Mouse (Mus musculus) megakaryocyte progenitor cell, adult 5-6 weeks (primary cell): ENCODE data around the gene Olfr769. TPM values are rescaled to one million over a fixed set of nuclear protein-coding genes. Genes with fewer than 3 reads are reported as not detected.
A peak's percentile ranks its signal among the peaks of the same experiment; 100 is the strongest.
"Not testable (repeated sequence)": the region's sequence is repeated elsewhere in the genome, so short reads cannot be mapped to it uniquely, and the experiment has no call there.

Experiments
- ATAC-seq: replicated peaks from 2 replicates; pipeline ENCODE4 v1.8.0; 2016; ENCODE audit warnings: mild to moderate bottlenecking, moderate TSS enrichment, inconsistent platforms; ENCODE audit not compliant: poor library complexity
- total RNA-seq, 2 experiments: library from RNA; stranded (forward) in 1 of 2; stranded (reverse) in 1 of 2; fragments of 157-497, 149-512 nt in 1 of 2; fragments of 200-1000 nt in 1 of 2; gene quantifications; 2 replicates each; pipeline versions ENCODE4 v1.2.3 to v1.2.4; 2015 to 2017

The Olfr769 gene
- total RNA-seq (2015) (not detected in 2 replicates), total RNA-seq (2017) (not detected in 2 replicates)

- no peak for ATAC-seq
These were observed at the start of gene Olfr769 for GRCm38 (mm10) chr10:129117761-129118160. Olfr769 (minus strand) TSS chr10:129117861.

GRCm38 (mm10) chr10:129164651-129165050, 47.0 kb upstream of the Olfr769 start, which contains the start of gene Olfr771:
Olfr771 (minus strand) TSS chr10:129164751.
- ATAC-seq = no peak

- ATAC-seq = no peak
These were observed 21.2 kb upstream of the Olfr769 start, which contains the start of gene Olfr770 for GRCm38 (mm10) chr10:129138898-129139297. Olfr770 (minus strand) TSS chr10:129138998.

- ATAC-seq = peak; percentile 53
These were observed 2.5 kb downstream of the Olfr769 start for GRCm38 (mm10) chr10:129115146-129115545.

GRCm38 (mm10) chr10:129101231-129101630, 16.4 kb downstream of the Olfr769 start:
- no peak for ATAC-seq

GRCm38 (mm10) chr10:129099275-129099674, 18.4 kb downstream of the Olfr769 start, which contains the start of gene Olfr768:
Olfr768 (minus strand) TSS chr10:129099375.
- no peak for ATAC-seq

- not testable (repeated sequence) for ATAC-seq
These were observed 34.9 kb downstream of the Olfr769 start, which contains the start of gene Olfr767 for GRCm38 (mm10) chr10:129082810-129083209. Olfr767 (minus strand) TSS chr10:129082910.

- no peak for ATAC-seq
These were observed 48.8 kb downstream of the Olfr769 start, which contains the start of gene Olfr766-ps1 for GRCm38 (mm10) chr10:129068877-129069276. Olfr766-ps1 (minus strand) TSS chr10:129068977.

Other genes with a start within 250 kb of the Olfr769 start
- 0.07 TPM in 1 of 2 replicates, not detected in the other for gene Gdf11, start 226.1 kb downstream of the Olfr769 start, total RNA-seq (2015)
- gene Gdf11, start 226.1 kb downstream of the Olfr769 start, total RNA-seq (2017) = 0.34 TPM in 1 of 2 replicates, not detected in the other
- 210 and 275 TPM in 2 replicates for gene Cd63, start 216.9 kb downstream of the Olfr769 start, total RNA-seq (2015)
- gene Cd63, start 216.9 kb downstream of the Olfr769 start, total RNA-seq (2017) = 143 and 180 TPM in 2 replicates
- 0.90 and 15.7 TPM in 2 replicates for gene Rdh5, start 195.0 kb downstream of the Olfr769 start, total RNA-seq (2015)
- gene Rdh5, start 195.0 kb downstream of the Olfr769 start, total RNA-seq (2017) = 0.79 and 2.9 TPM in 2 replicates
- 103 and 133 TPM in 2 replicates for gene Bloc1s1, start 193.8 kb downstream of the Olfr769 start, total RNA-seq (2015)
- 65.7 and 106 TPM in 2 replicates for gene Bloc1s1, start 193.8 kb downstream of the Olfr769 start, total RNA-seq (2017)
- gene Itga7, start 184.0 kb downstream of the Olfr769 start, total RNA-seq (2015) = 0.15 TPM in 1 of 2 replicates, not detected in the other
- not detected in 2 replicates for gene Itga7, start 184.0 kb downstream of the Olfr769 start, total RNA-seq (2017)
- not detected in 2 replicates for gene Mettl7b, start 156.9 kb downstream of the Olfr769 start, total RNA-seq (2015)
- not detected in 2 replicates for gene Mettl7b, start 156.9 kb downstream of the Olfr769 start, total RNA-seq (2017)
- not detected in 2 replicates for gene Olfr9, start 128.4 kb downstream of the Olfr769 start, total RNA-seq (2015)
- gene Olfr9, start 128.4 kb downstream of the Olfr769 start, total RNA-seq (2017) = not detected in 2 replicates
- gene Olfr763, start 107.1 kb downstream of the Olfr769 start, total RNA-seq (2015) = not detected in 2 replicates
- not detected in 2 replicates for gene Olfr763, start 107.1 kb downstream of the Olfr769 start, total RNA-seq (2017)
- gene Olfr764-ps1, start 78.0 kb downstream of the Olfr769 start, total RNA-seq (2015) = not detected in 2 replicates
- gene Olfr764-ps1, start 78.0 kb downstream of the Olfr769 start, total RNA-seq (2017) = not detected in 2 replicates
- gene Olfr765, start 67.9 kb downstream of the Olfr769 start, total RNA-seq (2015) = not detected in 2 replicates
- not detected in 2 replicates for gene Olfr765, start 67.9 kb downstream of the Olfr769 start, total RNA-seq (2017)
- not detected in 2 replicates for gene Olfr766-ps1, start 48.9 kb downstream of the Olfr769 start, total RNA-seq (2015)
- gene Olfr766-ps1, start 48.9 kb downstream of the Olfr769 start, total RNA-seq (2017) = not detected in 2 replicates
- gene Olfr767, start 35.0 kb downstream of the Olfr769 start, total RNA-seq (2015) = not detected in 2 replicates
- not detected in 2 replicates for gene Olfr767, start 35.0 kb downstream of the Olfr769 start, total RNA-seq (2017)
- not detected in 2 replicates for gene Olfr768, start 18.5 kb downstream of the Olfr769 start, total RNA-seq (2015)
- gene Olfr768, start 18.5 kb downstream of the Olfr769 start, total RNA-seq (2017) = not detected in 2 replicates
- not detected in 2 replicates for gene Olfr770, start 21.1 kb upstream of the Olfr769 start, total RNA-seq (2015)
- gene Olfr770, start 21.1 kb upstream of the Olfr769 start, total RNA-seq (2017) = not detected in 2 replicates
- gene Olfr771, start 46.9 kb upstream of the Olfr769 start, total RNA-seq (2015) = not detected in 2 replicates
- not detected in 2 replicates for gene Olfr771, start 46.9 kb upstream of the Olfr769 start, total RNA-seq (2017)
- not detected in 2 replicates for gene Olfr772, start 60.1 kb upstream of the Olfr769 start, total RNA-seq (2015)
- not detected in 2 replicates for gene Olfr772, start 60.1 kb upstream of the Olfr769 start, total RNA-seq (2017)
- not detected in 2 replicates for gene Olfr773, start 69.6 kb upstream of the Olfr769 start, total RNA-seq (2015)
- not detected in 2 replicates for gene Olfr773, start 69.6 kb upstream of the Olfr769 start, total RNA-seq (2017)
- gene Olfr774, start 118.3 kb upstream of the Olfr769 start, total RNA-seq (2015) = not detected in 2 replicates
- gene Olfr774, start 118.3 kb upstream of the Olfr769 start, total RNA-seq (2017) = not detected in 2 replicates
- not detected in 2 replicates for gene Olfr775, start 130.6 kb upstream of the Olfr769 start, total RNA-seq (2015)
- gene Olfr775, start 130.6 kb upstream of the Olfr769 start, total RNA-seq (2017) = not detected in 2 replicates
- not detected in 2 replicates for gene Olfr776, start 141.3 kb upstream of the Olfr769 start, total RNA-seq (2015)
- not detected in 2 replicates for gene Olfr776, start 141.3 kb upstream of the Olfr769 start, total RNA-seq (2017)
- not detected in 2 replicates for gene Olfr777, start 153.6 kb upstream of the Olfr769 start, total RNA-seq (2015)
- gene Olfr777, start 153.6 kb upstream of the Olfr769 start, total RNA-seq (2017) = not detected in 2 replicates
- not detected in 2 replicates for gene Olfr780, start 200.3 kb upstream of the Olfr769 start, total RNA-seq (2015)
- not detected in 2 replicates for gene Olfr780, start 200.3 kb upstream of the Olfr769 start, total RNA-seq (2017)
- not detected in 2 replicates for gene Olfr781, start 211.0 kb upstream of the Olfr769 start, total RNA-seq (2015)
- not detected in 2 replicates for gene Olfr781, start 211.0 kb upstream of the Olfr769 start, total RNA-seq (2017)
- gene Olfr782, start 231.0 kb upstream of the Olfr769 start, total RNA-seq (2015) = not detected in 2 replicates
- gene Olfr782, start 231.0 kb upstream of the Olfr769 start, total RNA-seq (2017) = not detected in 2 replicates